ENCODE assay signal across 10 mouse cellular contexts in the genomic region with DNA sequence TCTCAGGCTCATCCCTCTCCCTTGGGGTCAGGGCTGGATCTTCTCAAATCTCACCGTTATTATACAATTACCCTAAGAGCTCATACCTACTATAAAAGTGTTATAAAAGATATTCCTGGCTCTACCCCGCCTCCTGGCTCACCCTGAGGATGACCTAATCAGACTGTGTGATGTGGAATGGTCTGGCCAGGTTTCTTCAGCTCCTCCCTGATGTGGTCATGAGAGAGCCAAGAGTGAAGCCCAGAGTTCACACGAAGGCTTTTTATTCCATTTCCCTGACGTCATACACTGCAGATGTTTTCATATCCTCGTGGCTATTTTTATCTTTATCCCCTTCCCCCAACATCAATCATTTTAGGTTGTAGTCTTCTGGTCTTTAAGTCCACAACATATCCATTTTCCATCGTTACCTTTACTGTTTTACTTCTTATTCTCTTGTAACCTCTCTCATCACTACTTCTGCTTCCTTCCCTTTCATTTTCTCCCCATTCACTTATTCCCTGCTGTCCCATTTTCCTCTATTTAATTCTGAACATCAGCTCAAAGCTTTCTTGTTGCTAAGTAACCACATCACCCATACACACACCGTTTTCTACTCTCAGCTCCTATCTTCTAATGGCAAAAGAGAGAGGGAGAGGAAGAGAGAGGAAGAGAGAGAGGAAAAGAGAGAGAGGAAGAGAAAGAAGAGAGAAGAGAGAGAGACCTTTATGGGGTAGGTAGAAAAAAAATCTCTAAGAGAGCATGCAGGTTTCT. TPM values are rescaled to one million over a fixed set of nuclear protein-coding genes. Genes with fewer than 3 reads are reported as not detected.
DNase-seq lines count a peak whose midpoint lies in the region; ATAC-seq and TF ChIP-seq lines count a peak whose summit lies in the region.
"Had no signal": no experiment of that assay in that cellular context is flagged by ENCODE, and none has a peak within 500 bp of the region (broad histone marks: within the 10 kb centered on the region; RNA-seq: fewer than 3 reads in every experiment).

No protein-coding gene starts in this region.

- no peaks in the 10 kb centered on the region for H3K36me3 ChIP-seq in forebrain, embryonic 15.5 days
- H3K36me3 ChIP-seq in forebrain, embryonic 10.5 days (replicated peaks): no peaks in the 10 kb centered on the region
- no peaks in the 10 kb centered on the region for H3K36me3 ChIP-seq in midbrain, postnatal 0 days (ENCODE audit: insufficient read depth, low read length)
- H3K36me3 ChIP-seq in midbrain, embryonic 13.5 days: no peaks in the 10 kb centered on the region
- H3K36me3 ChIP-seq in heart, postnatal 0 days (replicated peaks; ENCODE audit: control insufficient read depth, insufficient read depth, low read length): no peaks in the 10 kb centered on the region
- H3K36me3 ChIP-seq in splenic B cell, adult 2 months (ENCODE audit: control insufficient read depth, insufficient read depth, low read length, poor library complexity, severe bottlenecking): no peaks in the 10 kb centered on the region

- H3K27me3 ChIP-seq in forebrain, embryonic 15.5 days: no peaks in the 10 kb centered on the region
- H3K27me3 ChIP-seq in forebrain, embryonic 10.5 days (ENCODE audit: poor library complexity, severe bottlenecking): no peaks in the 10 kb centered on the region
- no peaks in the 10 kb centered on the region for H3K27me3 ChIP-seq in midbrain, postnatal 0 days (ENCODE audit: insufficient read depth, low read length)
- no peaks in the 10 kb centered on the region for H3K27me3 ChIP-seq in midbrain, embryonic 13.5 days
- no peaks in the 10 kb centered on the region for H3K27me3 ChIP-seq in heart, postnatal 0 days (ENCODE audit: control insufficient read depth, insufficient read depth, low read length)
- no peaks in the 10 kb centered on the region for H3K27me3 ChIP-seq in splenic B cell, adult 2 months (ENCODE audit: control insufficient read depth, insufficient read depth, low read length, poor library complexity, severe bottlenecking)
- H3K27me3 ChIP-seq: megakaryocyte, embryonic 14.5 days had no signal

- ATAC-seq in forebrain, embryonic 15.5 days (replicated peaks): no peak
- ATAC-seq in midbrain, postnatal 0 days (ENCODE audit: low FRiP score): no peak
- ATAC-seq in midbrain, embryonic 13.5 days: no peak
- peak; percentile 91 for ATAC-seq in heart, postnatal 0 days (ENCODE audit: insufficient read depth, low read depth)

- no peak for DNase-seq in forebrain, embryonic 10.5 days (ENCODE audit: extremely low spot score, low spot score)
- no peak for DNase-seq in midbrain, postnatal 0 days (ENCODE audit: low spot score)
- DNase-seq in heart, postnatal 0 days (ENCODE audit: low spot score): peak; percentile 78
- DNase-seq in splenic B cell, adult 2 months (ENCODE audit: low read depth, low spot score): peak; percentile 3
- DNase-seq in spleen, postnatal 14 days (ENCODE audit: low spot score in 2 of 2): no peak
- DNase-seq in Muller cell, postnatal 12 days (ENCODE audit: inconsistent ontology term): no peak
- DNase-seq: cerebellum, adult 11 months had no signal

- no peak for TF ChIP-seq CTCF in midbrain, postnatal 0 days (IDR thresholded peaks at IDR 0.05)
- no peak for TF ChIP-seq CTCF in heart, postnatal 0 days (IDR thresholded peaks at IDR 0.05; ENCODE audit: low read depth)

- H3K9me3 ChIP-seq in forebrain, embryonic 15.5 days: no peaks in the 10 kb centered on the region
- H3K9me3 ChIP-seq in forebrain, embryonic 10.5 days: no peaks in the 10 kb centered on the region
- H3K9me3 ChIP-seq in midbrain, postnatal 0 days (ENCODE audit: low read length): no peaks in the 10 kb centered on the region
- no peaks in the 10 kb centered on the region for H3K9me3 ChIP-seq in midbrain, embryonic 13.5 days
- H3K9me3 ChIP-seq in heart, postnatal 0 days (replicated peaks; ENCODE audit: control insufficient read depth, low read length): no peaks in the 10 kb centered on the region

- H3K4me1 ChIP-seq in forebrain, embryonic 15.5 days: peaks cover 19% of the 10 kb centered on the region
- H3K4me1 ChIP-seq in forebrain, embryonic 10.5 days: peaks cover 21% of the 10 kb centered on the region
- H3K4me1 ChIP-seq in midbrain, postnatal 0 days (ENCODE audit: insufficient read depth, low read length): peaks cover 6% of the 10 kb centered on the region; the same call in 1 of the 2 replicates
- peaks cover 18% of the 10 kb centered on the region for H3K4me1 ChIP-seq in midbrain, embryonic 13.5 days (replicated peaks)
- peaks cover 29% of the 10 kb centered on the region for H3K4me1 ChIP-seq in heart, postnatal 0 days (ENCODE audit: control insufficient read depth, insufficient read depth)

- WGBS in forebrain, embryonic 15.5 days: 52% methylated on average over 7 of the region's 7 CpGs
- WGBS in forebrain, embryonic 10.5 days: 81% methylated on average over 7 of the region's 7 CpGs
- 58% methylated on average over 7 of the region's 7 CpGs for WGBS in midbrain, postnatal 0 days
- 64% methylated on average over 7 of the region's 7 CpGs for WGBS in midbrain, embryonic 13.5 days
- 27% methylated on average over 7 of the region's 7 CpGs for WGBS in heart, postnatal 0 days

- no peak overlapping the region for H3K4me2 ChIP-seq in forebrain, embryonic 15.5 days (replicated peaks)
- H3K4me2 ChIP-seq in midbrain, postnatal 0 days (ENCODE audit: low read depth, low read length, poor library complexity, severe bottlenecking): no peak overlapping the region
- H3K4me2 ChIP-seq in midbrain, embryonic 13.5 days (replicated peaks): no peak overlapping the region
- no peak overlapping the region for H3K4me2 ChIP-seq in heart, postnatal 0 days (ENCODE audit: low read depth, low read length)

- H3K4me3 ChIP-seq in forebrain, embryonic 15.5 days: no peak overlapping the region
- H3K4me3 ChIP-seq in forebrain, embryonic 10.5 days: no peak overlapping the region
- no peak overlapping the region for H3K4me3 ChIP-seq in midbrain, postnatal 0 days (ENCODE audit: low read depth, low read length)
- no peak overlapping the region for H3K4me3 ChIP-seq in midbrain, embryonic 13.5 days (replicated peaks)
- H3K4me3 ChIP-seq in heart, postnatal 0 days (ENCODE audit: low read depth, low read length): no peak overlapping the region
- H3K4me3 ChIP-seq: megakaryocyte, embryonic 14.5 days had no signal

- H3K9ac ChIP-seq in forebrain, embryonic 15.5 days (replicated peaks): no peak overlapping the region
- no peak overlapping the region for H3K9ac ChIP-seq in midbrain, postnatal 0 days (replicated peaks; ENCODE audit: low read length, poor library complexity, severe bottlenecking)
- H3K9ac ChIP-seq in midbrain, embryonic 13.5 days (replicated peaks): no peak overlapping the region
- H3K9ac ChIP-seq in heart, postnatal 0 days (replicated peaks; ENCODE audit: low read depth, low read length): no peak overlapping the region

- no peak for TF ChIP-seq EP300 in heart, postnatal 0 days (IDR thresholded peaks at IDR 0.05; ENCODE audit: low read depth)

- peak overlapping the region; percentile 84 for H3K27ac ChIP-seq in forebrain, embryonic 15.5 days (replicated peaks)
- no peak overlapping the region for H3K27ac ChIP-seq in forebrain, embryonic 10.5 days
- peak overlapping the region; percentile 34; the same call in 1 of the 2 replicates for H3K27ac ChIP-seq in midbrain, postnatal 0 days (ENCODE audit: low read depth, low read length)
- H3K27ac ChIP-seq in midbrain, embryonic 13.5 days: no peak overlapping the region
- H3K27ac ChIP-seq in heart, postnatal 0 days (ENCODE audit: low read depth): peak overlapping the region; percentile 19; the same call in 1 of the 2 replicates

RNA-seq across cellular contexts. Expression of a gene that starts 49.1 kb away (rescaled TPM):
- 9.0 and 10.1 TPM in 2 replicates for polyA plus RNA-seq in forebrain, embryonic 15.5 days (2015; fragmentation: Nextera tagmentation; extraction: Ambion mirVana)
- 3.0 and 3.7 TPM in 2 replicates for polyA plus RNA-seq in forebrain, embryonic 10.5 days (2016; fragmentation: Nextera tagmentation; extraction: Ambion mirVana)
- total RNA-seq in midbrain, postnatal 0 days (2014; rRNA removed): 14.3 and 15.2 TPM in 2 replicates
- polyA plus RNA-seq in midbrain, postnatal 0 days (2015; fragmentation: Nextera tagmentation; extraction: Ambion mirVana): 4.3 and 6.0 TPM in 2 replicates
- 5.1 and 5.6 TPM in 2 replicates for polyA plus RNA-seq in midbrain, embryonic 13.5 days (2015; fragmentation: Nextera tagmentation; extraction: Ambion mirVana)
- total RNA-seq in heart, postnatal 0 days (2014; rRNA removed; ENCODE audit: low replicate concordance): 17.6 and 21.2 TPM in 2 replicates
- 3.3 and 4.1 TPM in 2 replicates for polyA plus RNA-seq in heart, postnatal 0 days (2015; fragmentation: Nextera tagmentation; extraction: Ambion mirVana)

Comparison
In these comparisons a context has a peak if more than half of its experiments do, and no peak if none do; other contexts are left out.
1. H3K27ac ChIP-seq: peak in forebrain, embryonic 15.5 days (single experiment), midbrain, postnatal 0 days (single experiment) and heart, postnatal 0 days (single experiment); none in forebrain, embryonic 10.5 days (single experiment) and midbrain, embryonic 13.5 days (single experiment).
2. DNase-seq: peak in heart, postnatal 0 days (single experiment) and splenic B cell, adult 2 months (single experiment); none in forebrain, embryonic 10.5 days (single experiment), midbrain, postnatal 0 days (single experiment), spleen, postnatal 14 days (0 of 2) and Muller cell, postnatal 12 days (single experiment).